Mouse (Mus musculus) embryonic facial prominence, embryonic 11.5 days (tissue): ENCODE measurements around the gene Fcgr2b. TPM values are rescaled to one million over a fixed set of nuclear protein-coding genes. Genes with fewer than 3 reads are reported as not detected.

Source experiments
- ATAC-seq: fragments of 200-750 bp; cut with Nextera tagmentation; replicated peaks from 2 replicates; pipeline ENCODE4 v1.8.0; 2017; ENCODE audit warnings: low read depth; ENCODE audit not compliant: insufficient number of reproducible peaks, low FRiP score, low TSS enrichment
- DNase-seq: peaks from one replicate; pipeline ENCODE4 v3.0.0-alpha.2; 2015; ENCODE audit warnings: low spot score
- H3K27ac ChIP-seq: fragments of 300-500 bp; sonication (generic); replicated peaks from 2 replicates; pipeline ENCODE4 v1.5.1; 2014; ENCODE audit warnings: mild to moderate bottlenecking, low read depth, low read length, control low read depth
- H3K27me3 ChIP-seq: fragments of 300-500 bp; sonication (generic); 2 replicates; pipeline ENCODE4 v1.6.1; 2014; ENCODE audit warnings: mild to moderate bottlenecking, low read length, moderate library complexity, mixed read lengths; ENCODE audit not compliant: control insufficient read depth, insufficient read depth
- H3K36me3 ChIP-seq: fragments of 300-500 bp; sonication (generic); replicated peaks from 2 replicates; pipeline ENCODE4 v1.6.1; 2014; ENCODE audit warnings: low read depth, mild to moderate bottlenecking, low read length, moderate library complexity, mixed read lengths; ENCODE audit not compliant: control insufficient read depth, insufficient read depth
- H3K4me1 ChIP-seq: fragments of 300-500 bp; sonication (generic); 2 replicates; pipeline ENCODE4 v1.6.1; 2014; ENCODE audit warnings: low read length, mixed read lengths; ENCODE audit not compliant: control insufficient read depth, insufficient read depth
- H3K4me2 ChIP-seq: fragments of 300-500 bp; sonication (generic); 2 replicates; pipeline ENCODE4 v1.6.1; 2014; ENCODE audit warnings: low read depth, mild to moderate bottlenecking, control low read depth, low read length, moderate library complexity
- H3K4me3 ChIP-seq: fragments of 300-500 bp; sonication (generic); 2 replicates; pipeline ENCODE4 v1.5.1; 2014; ENCODE audit warnings: low read depth, low read length, control low read depth
- H3K9ac ChIP-seq: fragments of 300-500 bp; sonication (generic); replicated peaks from 2 replicates; pipeline ENCODE4 v1.6.1; 2014; ENCODE audit warnings: mild to moderate bottlenecking, control low read depth, low read length
- H3K9me3 ChIP-seq: fragments of 300-500 bp; sonication (generic); replicated peaks from 2 replicates; pipeline ENCODE4 v1.6.1; 2016; ENCODE audit warnings: mild to moderate bottlenecking, low read length, inconsistent platforms, mixed read lengths; ENCODE audit not compliant: control insufficient read depth
- WGBS: fragments of 180-500 bp; shearing (Covaris S2); extraction: QIAGEN DNeasy Blood & Tissue Kit; methylation state at CpG from one replicate; pipeline ENCODE4 v1.1.7; 2014; 5-methylcytosine and 5-hydroxymethylcytosine counted together
- polyA plus RNA-seq: library from polyadenylated mRNA; unstranded; fragments of >200 nt; fragmentation: Nextera tagmentation; extraction: Ambion mirVana; gene quantifications from 2 replicates; pipeline ENCODE4 v1.2.1, GENCODE M21; 2014

Gene Fcgr2b
- polyA plus RNA-seq, 1 experiment from 2014 or later = 0.52 TPM

- no peak overlapping the region for H3K27ac ChIP-seq
- no peaks in the 10 kb centered on the region for H3K36me3 ChIP-seq
- WGBS = 93% methylated on average over 2 of the region's 2 CpGs
- H3K27me3 ChIP-seq = no peaks in the 10 kb centered on the region
- DNase-seq (no peak), ATAC-seq (no peak)
- no peaks in the 10 kb centered on the region for H3K4me1 ChIP-seq
- H3K9ac ChIP-seq = no peak overlapping the region
- no peak overlapping the region for H3K4me3 ChIP-seq
- H3K9me3 ChIP-seq = no peaks in the 10 kb centered on the region
- H3K4me2 ChIP-seq = no peak overlapping the region
Observed at GRCm38 (mm10) chr1:170974736-170975135, 1.6 kb downstream of the Fcgr2b start.

GRCm38 (mm10) chr1:170974171-170974570, 2.2 kb downstream of the Fcgr2b start:
- ATAC-seq (no peak), DNase-seq (no peak)
- H3K27me3 ChIP-seq = no peaks in the 10 kb centered on the region
- no peaks in the 10 kb centered on the region for H3K9me3 ChIP-seq
- no peak overlapping the region for H3K27ac ChIP-seq
- no peak overlapping the region for H3K4me2 ChIP-seq
- 87% methylated on average over 8 of the region's 8 CpGs for WGBS
- H3K36me3 ChIP-seq = no peaks in the 10 kb centered on the region
- H3K4me3 ChIP-seq = no peak overlapping the region
- H3K9ac ChIP-seq = no peak overlapping the region
- no peaks in the 10 kb centered on the region for H3K4me1 ChIP-seq

- Histone ChIP-seq H3K27ac (no peak overlapping the region), H3K9me3 (no peaks in the 10 kb centered on the region), H3K4me1 (no peaks in the 10 kb centered on the region), H3K9ac (no peak overlapping the region), H3K4me2 (no peak overlapping the region), H3K27me3 (no peaks in the 10 kb centered on the region), H3K4me3 (no peak overlapping the region), H3K36me3 (no peaks in the 10 kb centered on the region)
- DNase-seq = no peak
- ATAC-seq = no peak
- WGBS = 80% methylated on average over 4 of the region's 4 CpGs
Observed at GRCm38 (mm10) chr1:170972936-170973335, 3.4 kb downstream of the Fcgr2b start.

- WGBS = 86% methylated on average over 6 of the region's 6 CpGs
- Histone ChIP-seq H3K9ac (no peak overlapping the region), H3K4me2 (no peak overlapping the region), H3K36me3 (no peaks in the 10 kb centered on the region), H3K27me3 (no peaks in the 10 kb centered on the region), H3K27ac (no peak overlapping the region), H3K9me3 (no peaks in the 10 kb centered on the region), H3K4me1 (no peaks in the 10 kb centered on the region), H3K4me3 (no peak overlapping the region)
- ATAC-seq = no peak
- DNase-seq = no peak
Observed at GRCm38 (mm10) chr1:170972494-170972893, 3.9 kb downstream of the Fcgr2b start.

GRCm38 (mm10) chr1:170968576-170968975, 7.8 kb downstream of the Fcgr2b start:
- no peaks in the 10 kb centered on the region for H3K4me1 ChIP-seq
- ATAC-seq (no peak), DNase-seq (no peak)
- H3K27ac ChIP-seq = no peak overlapping the region
- no peak overlapping the region for H3K9ac ChIP-seq
- H3K9me3 ChIP-seq = no peaks in the 10 kb centered on the region
- no peaks in the 10 kb centered on the region for H3K36me3 ChIP-seq
- no peak overlapping the region for H3K4me3 ChIP-seq
- 74% methylated on average over 1 of the region's 1 CpGs for WGBS
- H3K27me3 ChIP-seq = no peaks in the 10 kb centered on the region
- H3K4me2 ChIP-seq = no peak overlapping the region

- 73% methylated on average over 3 of the region's 3 CpGs for WGBS
- H3K9me3 ChIP-seq = no peaks in the 10 kb centered on the region
- H3K4me1 ChIP-seq = no peaks in the 10 kb centered on the region
- H3K36me3 ChIP-seq = no peaks in the 10 kb centered on the region
- H3K9ac ChIP-seq = no peak overlapping the region
- no peak overlapping the region for H3K27ac ChIP-seq
- no peak overlapping the region for H3K4me3 ChIP-seq
- DNase-seq (no peak), ATAC-seq (no peak)
- no peaks in the 10 kb centered on the region for H3K27me3 ChIP-seq
- H3K4me2 ChIP-seq = no peak overlapping the region
Observed at GRCm38 (mm10) chr1:170967581-170967980, 8.8 kb downstream of the Fcgr2b start.

GRCm38 (mm10) chr1:170963087-170963486, 13.3 kb downstream of the Fcgr2b start:
- H3K27me3 ChIP-seq = no peaks in the 10 kb centered on the region
- H3K27ac ChIP-seq = no peak overlapping the region
- WGBS = 75% methylated on average over 7 of the region's 7 CpGs
- H3K4me2 ChIP-seq = no peak overlapping the region
- no peaks in the 10 kb centered on the region for H3K4me1 ChIP-seq
- DNase-seq = no peak
- H3K9ac ChIP-seq = no peak overlapping the region
- H3K4me3 ChIP-seq = no peak overlapping the region
- H3K9me3 ChIP-seq = no peaks in the 10 kb centered on the region
- H3K36me3 ChIP-seq = no peaks in the 10 kb centered on the region
- no peak for ATAC-seq

GRCm38 (mm10) chr1:170962301-170962700, 14.0 kb downstream of the Fcgr2b start:
- no peaks in the 10 kb centered on the region for H3K4me1 ChIP-seq
- no peak for DNase-seq
- no peak for ATAC-seq
- WGBS = 77% methylated on average over 2 of the region's 2 CpGs
- no peaks in the 10 kb centered on the region for H3K9me3 ChIP-seq
- no peak overlapping the region for H3K4me2 ChIP-seq
- H3K27me3 ChIP-seq = no peaks in the 10 kb centered on the region
- H3K4me3 ChIP-seq = no peak overlapping the region
- H3K27ac ChIP-seq = no peak overlapping the region
- no peaks in the 10 kb centered on the region for H3K36me3 ChIP-seq
- no peak overlapping the region for H3K9ac ChIP-seq
